Mouse (Mus musculus) thymus, adult 2 months (tissue): ENCODE measurements around the gene Vac14.

ENCODE experiments used
- CTCF ChIP-seq: fragments of 200-500 bp; IDR thresholded peaks from 2 replicates; pipeline ENCODE4 v1.5.1; 2012; ENCODE audit warnings: mild to moderate bottlenecking, control low read depth, low read length, moderate library complexity, borderline replicate concordance; ENCODE audit not compliant: control insufficient read depth, poor library complexity, insufficient read depth; ENCODE audit errors: extremely low read depth
- POLR2A ChIP-seq: fragments of 200-500 bp; IDR thresholded peaks from 2 replicates; pipeline ENCODE4 v1.6.1; 2012; ENCODE audit warnings: mild to moderate bottlenecking, low read length, control low read depth, moderate library complexity; ENCODE audit not compliant: control insufficient read depth, poor library complexity, insufficient read depth; ENCODE audit errors: extremely low read depth

GRCm38 (mm10) chr8:110633814-110634213, 15.4 kb downstream of the Vac14 start:
- TF ChIP-seq CTCF (no peak), POLR2A (no peak)
